In the genomic region with DNA sequence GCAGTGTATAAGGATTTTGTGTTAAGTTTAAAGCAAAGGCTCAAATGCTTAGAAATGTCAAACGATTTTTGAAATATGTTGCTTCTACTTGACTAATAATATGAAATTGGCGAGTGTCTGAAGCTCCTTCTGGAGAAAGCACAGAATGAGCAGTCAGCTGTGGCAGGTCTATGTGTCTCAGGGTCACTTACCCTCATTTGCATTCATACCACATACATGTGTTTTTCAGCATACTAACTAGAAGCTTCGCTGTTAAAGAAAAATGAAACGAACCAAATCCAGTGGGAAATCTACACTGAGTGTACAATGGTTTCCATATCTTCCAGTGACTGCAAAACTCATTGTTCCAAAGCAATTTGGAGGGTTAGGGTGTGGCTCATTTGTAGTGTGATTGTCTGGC, we compare ENCODE assay signal across 21 mouse cellular contexts.
DNase-seq lines count a peak whose midpoint lies in the region; ATAC-seq and TF ChIP-seq lines count a peak whose summit lies in the region.
"Had no signal": no experiment of that assay in that cellular context is flagged by ENCODE, and none has a peak within 500 bp of the region (broad histone marks: within the 10 kb centered on the region; RNA-seq: fewer than 3 reads in every experiment).

No protein-coding gene starts in this region.

- ATAC-seq in embryonic facial prominence, embryonic 14.5 days (ENCODE audit: low read depth): no peak
- ATAC-seq in hindbrain, embryonic 12.5 days (ENCODE audit: low FRiP score): peak; percentile 72
- ATAC-seq in midbrain, embryonic 13.5 days: peak; percentile 83
- ATAC-seq: intestine, embryonic 16.5 days had no signal

- no peaks in the 10 kb centered on the region for H3K36me3 ChIP-seq in embryonic facial prominence, embryonic 14.5 days (ENCODE audit: control insufficient read depth, insufficient read depth, low read length)
- no peaks in the 10 kb centered on the region for H3K36me3 ChIP-seq in embryonic facial prominence, embryonic 10.5 days (replicated peaks)
- no peaks in the 10 kb centered on the region for H3K36me3 ChIP-seq in hindbrain, embryonic 12.5 days
- no peaks in the 10 kb centered on the region for H3K36me3 ChIP-seq in midbrain, embryonic 13.5 days
- H3K36me3 ChIP-seq in thymus, adult 2 months (ENCODE audit: control insufficient read depth, insufficient read depth, low read length): no peaks in the 10 kb centered on the region
- H3K36me3 ChIP-seq: embryonic facial prominence, embryonic 12.5 days; G1E; heart, embryonic 15.5 days had no signal

- DNase-seq in embryonic facial prominence, embryonic 14.5 days (ENCODE audit: low spot score): peak; percentile 27
- no peak for DNase-seq in embryonic facial prominence, embryonic 10.5 days (ENCODE audit: low spot score)
- DNase-seq in A20 (ENCODE audit: low read depth, low spot score): peak; percentile 52
- no peak for DNase-seq in thymus, adult 2 months
- DNase-seq in lung, adult 2 months: no peak
- DNase-seq in right cerebral cortex, postnatal 14 days: no peak
- DNase-seq: adrenal gland, postnatal 14 days; cerebellum, adult 8-10 months; gastrocnemius, postnatal 14 days; heart, adult 18-20 months; heart, postnatal 4 days; kidney, postnatal 4 days; lung, adult 18-20 months; spleen, adult 18-20 months had no signal

- no peak overlapping the region for H3K27ac ChIP-seq in embryonic facial prominence, embryonic 14.5 days (replicated peaks; ENCODE audit: low read depth, low read length)
- no peak overlapping the region for H3K27ac ChIP-seq in embryonic facial prominence, embryonic 10.5 days (replicated peaks)
- peak overlapping the region; percentile 12; the same call in 1 of the 2 replicates for H3K27ac ChIP-seq in hindbrain, embryonic 12.5 days
- H3K27ac ChIP-seq in midbrain, embryonic 13.5 days: 0 out of 2 replicates have a peak overlapping the region, but pooled peaks have one; percentile 26
- H3K27ac ChIP-seq in thymus, adult 2 months (ENCODE audit: control insufficient read depth, insufficient read depth, low read length): no peak overlapping the region
- H3K27ac ChIP-seq: embryonic facial prominence, embryonic 12.5 days; heart, embryonic 15.5 days had no signal

- no peaks in the 10 kb centered on the region for H3K9me3 ChIP-seq in embryonic facial prominence, embryonic 14.5 days (ENCODE audit: control insufficient read depth, low read length)
- H3K9me3 ChIP-seq in embryonic facial prominence, embryonic 10.5 days: no peaks in the 10 kb centered on the region
- H3K9me3 ChIP-seq in hindbrain, embryonic 12.5 days (replicated peaks): no peaks in the 10 kb centered on the region
- H3K9me3 ChIP-seq in midbrain, embryonic 13.5 days: no peaks in the 10 kb centered on the region
- H3K9me3 ChIP-seq: embryonic facial prominence, embryonic 12.5 days; heart, embryonic 15.5 days had no signal

- no peaks in the 10 kb centered on the region for H3K27me3 ChIP-seq in embryonic facial prominence, embryonic 14.5 days (replicated peaks; ENCODE audit: control insufficient read depth, insufficient read depth, low read length)
- no peaks in the 10 kb centered on the region for H3K27me3 ChIP-seq in embryonic facial prominence, embryonic 10.5 days (replicated peaks; ENCODE audit: low read depth, poor library complexity, severe bottlenecking)
- no peaks in the 10 kb centered on the region for H3K27me3 ChIP-seq in hindbrain, embryonic 12.5 days
- H3K27me3 ChIP-seq in midbrain, embryonic 13.5 days: no peaks in the 10 kb centered on the region
- H3K27me3 ChIP-seq in thymus, adult 2 months (ENCODE audit: control insufficient read depth, insufficient read depth, low read length): no peaks in the 10 kb centered on the region
- H3K27me3 ChIP-seq: embryonic facial prominence, embryonic 12.5 days; heart, embryonic 15.5 days had no signal

- no peak overlapping the region for H3K4me2 ChIP-seq in embryonic facial prominence, embryonic 14.5 days (ENCODE audit: low read depth, low read length)
- H3K4me2 ChIP-seq in hindbrain, embryonic 12.5 days (replicated peaks): no peak overlapping the region
- H3K4me2 ChIP-seq in midbrain, embryonic 13.5 days (replicated peaks): no peak overlapping the region
- H3K4me2 ChIP-seq: embryonic facial prominence, embryonic 12.5 days; heart, embryonic 15.5 days; liver, embryonic 11.5 days had no signal

- no peak overlapping the region for H3K4me3 ChIP-seq in embryonic facial prominence, embryonic 14.5 days (ENCODE audit: low read depth, low read length)
- H3K4me3 ChIP-seq in embryonic facial prominence, embryonic 10.5 days: no peak overlapping the region
- H3K4me3 ChIP-seq in hindbrain, embryonic 12.5 days: no peak overlapping the region
- H3K4me3 ChIP-seq in midbrain, embryonic 13.5 days (replicated peaks): no peak overlapping the region
- no peak overlapping the region for H3K4me3 ChIP-seq in thymus, adult 2 months (ENCODE audit: control insufficient read depth, insufficient read depth, low read length)
- no peak overlapping the region for H3K4me3 ChIP-seq in lung, adult 2 months (replicated peaks; ENCODE audit: extremely low read depth, low read depth, low read length)
- H3K4me3 ChIP-seq: embryonic facial prominence, embryonic 12.5 days; heart, embryonic 15.5 days had no signal

- no peak for TF ChIP-seq CTCF in thymus, adult 2 months (IDR thresholded peaks at IDR 0.05; ENCODE audit: borderline replicate concordance, control insufficient read depth, extremely low read depth, insufficient read depth, low read length, poor library complexity)
- TF ChIP-seq CTCF in lung, adult 2 months (IDR thresholded peaks at IDR 0.05; ENCODE audit: insufficient read depth, low read length): no peak

- no peak for TF ChIP-seq POLR2A in thymus, adult 2 months (IDR thresholded peaks at IDR 0.05; ENCODE audit: control insufficient read depth, extremely low read depth, insufficient read depth, low read length, poor library complexity)
- no peak for TF ChIP-seq POLR2A in lung, adult 2 months (IDR thresholded peaks at IDR 0.05; ENCODE audit: borderline replicate concordance, extremely low read depth, low read depth, low read length)

- H3K4me1 ChIP-seq in embryonic facial prominence, embryonic 14.5 days (ENCODE audit: control insufficient read depth, insufficient read depth, low read length): 0 out of 2 replicates have a peak, but pooled peaks cover 4% of the 10 kb centered on the region
- H3K4me1 ChIP-seq in embryonic facial prominence, embryonic 10.5 days: 0 out of 2 replicates have a peak, but pooled peaks cover 8% of the 10 kb centered on the region
- H3K4me1 ChIP-seq in hindbrain, embryonic 12.5 days: no peaks in the 10 kb centered on the region; the same call in 1 of the 2 replicates
- peaks cover 13% of the 10 kb centered on the region for H3K4me1 ChIP-seq in midbrain, embryonic 13.5 days (replicated peaks)
- H3K4me1 ChIP-seq in thymus, adult 2 months (replicated peaks; ENCODE audit: control insufficient read depth, insufficient read depth, low read length): no peaks in the 10 kb centered on the region
- H3K4me1 ChIP-seq in lung, adult 2 months (ENCODE audit: control insufficient read depth, insufficient read depth, low read length): no peaks in the 10 kb centered on the region
- H3K4me1 ChIP-seq: heart, embryonic 15.5 days had no signal

- 55% methylated on average over 4 of the region's 4 CpGs for WGBS in embryonic facial prominence, embryonic 14.5 days
- WGBS in embryonic facial prominence, embryonic 10.5 days: 84% methylated on average over 4 of the region's 4 CpGs
- 52% methylated on average over 4 of the region's 4 CpGs for WGBS in hindbrain, embryonic 12.5 days
- 55% methylated on average over 4 of the region's 4 CpGs for WGBS in midbrain, embryonic 13.5 days
- 90% methylated on average over 4 of the region's 4 CpGs for WGBS in thymus, adult 2 months
- 77% methylated on average over 4 of the region's 4 CpGs for WGBS in lung, adult 2 months

- no peak overlapping the region for H3K9ac ChIP-seq in embryonic facial prominence, embryonic 14.5 days (ENCODE audit: low read depth, low read length)
- H3K9ac ChIP-seq in hindbrain, embryonic 12.5 days: no peak overlapping the region
- no peak overlapping the region for H3K9ac ChIP-seq in midbrain, embryonic 13.5 days (replicated peaks)
- H3K9ac ChIP-seq: embryonic facial prominence, embryonic 12.5 days; heart, embryonic 15.5 days had no signal

Comparison
In these comparisons a context has a peak if more than half of its experiments do, and no peak if none do; other contexts are left out.
1. DNase-seq: peak in embryonic facial prominence, embryonic 14.5 days (single experiment) and A20 (single experiment); none in embryonic facial prominence, embryonic 10.5 days (single experiment), thymus, adult 2 months (single experiment), lung, adult 2 months (single experiment) and right cerebral cortex, postnatal 14 days (single experiment).
2. H3K27ac ChIP-seq: peak in hindbrain, embryonic 12.5 days (single experiment) and midbrain, embryonic 13.5 days (single experiment); none in embryonic facial prominence, embryonic 14.5 days (single experiment), embryonic facial prominence, embryonic 10.5 days (single experiment) and thymus, adult 2 months (single experiment).